Mouse (Mus musculus): Measurements from ENCODE around the gene Zfp882. TPM values are rescaled to one million over a fixed set of nuclear protein-coding genes. Genes with fewer than 3 reads are reported as not detected.
"Not testable (repeated sequence)": the region's sequence is repeated elsewhere in the genome, so short reads cannot be mapped to it uniquely, and the experiment has no call there.

Gene Zfp882
- 1 to 10 TPM; 3.6 to 4.0 TPM for total RNA-seq (2021)
- long read RNA-seq, experiment 1 = 0 reads
- long read RNA-seq, experiment 2, partial matches to known transcripts = 0 of 1 reads
- long read RNA-seq, experiment 2, other reads (novel, unspliced or antisense) = 0 of 1 reads

GRCm38 (mm10) chr8:71908309-71909261 lies at the start of gene Zfp882, which contains the start of gene Zfp617:
TSS of gene Zfp882 (plus strand) at chr8:71908608.
TSS of gene Zfp617 (plus strand) at chr8:71908635.
- intact Hi-C loops (cut with DNase I) = loop anchor here (1.0 to 5.0 kb wide), 2 partner anchors 14 to 64 kb away; no protein-coding TSS in a partner anchor

GRCm38 (mm10) chr8:71861551-71861950 lies 46.9 kb upstream of the Zfp882 start:
- DNase-seq; intact Hi-C loops (cut with DNase I): not testable (repeated sequence)

More at GRCm38 (mm10) chr8:71908309-71909261, at the start of gene Zfp882, which contains the start of gene Zfp617:
- DNase-seq = peak; percentile 87 to 88

- intact Hi-C loops (cut with DNase I); DNase-seq: not testable (repeated sequence)
Measured at GRCm38 (mm10) chr8:71862038-71862437, 46.4 kb upstream of the Zfp882 start.

GRCm38 (mm10) chr8:71881618-71882274 lies 26.7 kb upstream of the Zfp882 start, which contains the start of gene Zfp709:
TSS of gene Zfp709 (plus strand) at chr8:71882019.
- DNase-seq = peak; percentile 69 to 71
- intact Hi-C loops (cut with DNase I) = no loop called here

GRCm38 (mm10) chr8:71900666-71901065 lies 7.7 kb upstream of the Zfp882 start:
- intact Hi-C loops (cut with DNase I); DNase-seq: not testable (repeated sequence)

GRCm38 (mm10) chr8:71903084-71903483 lies 5.3 kb upstream of the Zfp882 start:
- DNase-seq; intact Hi-C loops (cut with DNase I): not testable (repeated sequence)

GRCm38 (mm10) chr8:71906809-71907208 lies 1.6 kb upstream of the Zfp882 start:
- no peak for DNase-seq
- intact Hi-C loops (cut with DNase I) = loop anchor here (5.0 kb wide), 1 partner anchor 65 kb away; no protein-coding TSS in a partner anchor

GRCm38 (mm10) chr8:71907798-71908257 lies 580 bp upstream of the Zfp882 start:
- intact Hi-C loops (cut with DNase I) = loop anchor here (1.0 to 5.0 kb wide), 2 partner anchors 14 to 64 kb away; no protein-coding TSS in a partner anchor
- no peak for DNase-seq

GRCm38 (mm10) chr8:71912286-71912685 lies 3.9 kb downstream of the Zfp882 start:
- no peak for DNase-seq
- intact Hi-C loops (cut with DNase I) = no loop called here

GRCm38 (mm10) chr8:71922567-71923401 lies 14.4 kb downstream of the Zfp882 start:
- DNase-seq = peak; percentile 92
- intact Hi-C loops (cut with DNase I) = loop anchor here (1.0 to 5.0 kb wide), 3 partner anchors 14 to 50 kb away; partner anchors contain the start of genes Zfp617 and Zfp882

- no peak for DNase-seq
- intact Hi-C loops (cut with DNase I) = no loop called here
Measured at GRCm38 (mm10) chr8:71925791-71926190, 17.4 kb downstream of the Zfp882 start.

GRCm38 (mm10) chr8:71926551-71926950 lies 18.1 kb downstream of the Zfp882 start:
- no peak for DNase-seq
- intact Hi-C loops (cut with DNase I) = no loop called here

GRCm38 (mm10) chr8:71927779-71928178 lies 19.4 kb downstream of the Zfp882 start:
- DNase-seq = no peak
- intact Hi-C loops (cut with DNase I) = no loop called here

- intact Hi-C loops (cut with DNase I); DNase-seq: not testable (repeated sequence)
Measured at GRCm38 (mm10) chr8:71938037-71938436, 29.6 kb downstream of the Zfp882 start.

GRCm38 (mm10) chr8:71940293-71941208 lies 32.1 kb downstream of the Zfp882 start:
- DNase-seq = no peak
- intact Hi-C loops (cut with DNase I) = no loop called here

- intact Hi-C loops (cut with DNase I) = no loop called here
- no peak for DNase-seq
Measured at GRCm38 (mm10) chr8:71941776-71942175, 33.4 kb downstream of the Zfp882 start.

- no peak for DNase-seq
- intact Hi-C loops (cut with DNase I) = no loop called here
Measured at GRCm38 (mm10) chr8:71948624-71949023, 40.2 kb downstream of the Zfp882 start.

- peak; percentile 98 for DNase-seq
- intact Hi-C loops (cut with DNase I) = loop anchor here (1.0 kb wide), 1 partner anchor 27 kb away; no protein-coding TSS in a partner anchor
Measured at GRCm38 (mm10) chr8:71950482-71951221, 42.2 kb downstream of the Zfp882 start, which contains the start of gene Zfp961. TSS of gene Zfp961 (plus strand) at chr8:71951038.
